Mouse (Mus musculus) CH12.LX (cell line): ENCODE data around the gene Tmem119.

Experiments used
- CTCF ChIP-seq, 2 experiments: IDR thresholded peaks in 1 of 2; conservative IDR thresholded peaks in 1 of 2; 2 replicates each; pipeline ENCODE4 v1.5.1; 2011 to 2012; ENCODE audit warnings: low read depth in 2 of 2, low read length in 2 of 2, improper control_type of control experiment in 1 of 2, inconsistent platforms in 1 of 2, mild to moderate bottlenecking in 1 of 2, moderate library complexity in 1 of 2
- EP300 ChIP-seq: IDR thresholded peaks from 2 replicates; pipeline ENCODE4 v1.6.1; 2011; ENCODE audit warnings: low read length, improper control_type of control experiment
- MAZ ChIP-seq: IDR thresholded peaks from 2 replicates; pipeline ENCODE4 v1.6.1; 2012; ENCODE audit warnings: low read depth, mild to moderate bottlenecking, inconsistent platforms, low read length, improper control_type of control experiment, moderate library complexity
- POLR2A ChIP-seq: IDR thresholded peaks from 2 replicates; pipeline ENCODE4 v1.6.1; 2011; ENCODE audit warnings: low read depth, mild to moderate bottlenecking, improper control_type of control experiment, low read length
- ZC3H11A ChIP-seq: IDR thresholded peaks from 2 replicates; pipeline ENCODE4 v1.6.1; 2012; ENCODE audit warnings: low read depth, mild to moderate bottlenecking, inconsistent platforms, low read length, improper control_type of control experiment

DNA sequence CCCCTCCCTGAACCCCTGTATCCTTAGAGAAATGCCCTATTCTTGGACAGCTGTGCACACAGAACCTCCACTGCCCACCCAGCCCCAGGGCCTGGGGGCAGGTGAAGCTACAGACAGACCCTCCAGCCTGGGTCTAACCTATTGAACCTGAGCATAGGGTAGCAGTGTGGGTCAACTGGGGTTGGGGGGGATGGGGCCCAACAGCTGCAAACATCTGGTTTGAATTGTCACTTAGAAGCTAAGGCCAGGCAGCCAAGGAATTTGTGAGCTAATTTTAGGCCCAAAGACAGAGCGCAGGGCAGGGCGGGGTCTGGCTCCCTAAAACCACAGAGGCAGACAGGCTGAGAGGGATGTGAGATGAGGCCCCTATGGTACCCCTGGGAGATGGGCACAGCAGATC lies 7.9 kb upstream of the Tmem119 start:
- TF ChIP-seq MAZ (no peak), CTCF (conservative IDR thresholded peaks at IDR 0.05 in 1 of 2, IDR thresholded peaks at IDR 0.05 in 1 of 2; ENCODE audit: low read depth in 2 of 2, low read length in 2 of 2) (no peak), POLR2A (no peak), ZC3H11A (no peak), EP300 (no peak)
